Mouse (Mus musculus) brain, embryonic 18.5 days (tissue): ENCODE data around the gene Heg1.

Experiments
- DNase-seq: peaks from one replicate; pipeline ENCODE4 v3.0.0-alpha.2; 2012; ENCODE audit warnings: low read depth, low spot score

The Heg1 gene

DNA sequence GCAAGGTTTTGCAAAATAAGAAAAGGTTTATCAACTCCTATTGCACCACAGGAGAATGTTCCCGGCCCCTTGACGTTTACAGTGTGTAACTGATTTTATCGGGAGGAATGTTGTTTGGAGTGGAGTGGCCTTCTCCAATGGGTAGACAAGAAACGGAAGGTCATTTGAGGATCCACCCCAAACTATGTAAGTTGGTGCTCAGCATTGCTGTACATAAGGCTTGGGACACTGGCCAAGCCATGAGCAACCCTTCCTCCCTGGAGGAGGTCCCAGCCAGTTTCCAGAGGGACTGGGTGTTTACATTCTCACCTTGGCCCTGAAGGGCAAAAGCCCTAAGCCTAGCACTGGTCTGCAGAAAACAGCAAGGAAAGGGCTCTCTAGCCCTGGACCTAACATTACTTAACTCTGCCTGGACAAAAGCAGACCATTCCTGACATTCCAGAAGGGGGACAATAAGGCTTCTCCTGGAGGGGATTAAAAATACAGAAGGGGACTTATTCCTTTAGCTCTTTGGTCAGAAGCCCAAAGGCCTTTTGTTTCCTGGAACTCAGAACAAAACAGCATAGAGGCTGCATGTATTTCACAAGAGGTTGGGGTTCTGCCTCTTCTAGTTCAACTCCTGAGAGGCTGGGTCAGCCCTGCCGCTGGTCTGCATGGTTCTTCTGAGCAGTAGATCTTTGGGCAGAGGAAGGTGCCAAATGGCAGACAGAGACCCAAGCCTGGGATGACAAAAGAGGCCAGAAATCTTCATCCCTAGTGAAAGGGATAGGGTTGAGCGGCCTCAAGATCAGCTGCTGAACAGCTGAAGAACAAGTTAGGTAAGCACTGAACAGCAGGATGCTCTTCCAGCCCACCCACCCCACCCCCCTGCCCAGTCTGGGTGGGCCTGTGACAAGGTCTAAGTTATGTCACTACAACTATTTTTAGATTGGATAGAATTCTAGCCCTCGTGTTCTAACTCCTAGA lies 7.5 kb upstream of the Heg1 start:
- DNase-seq = no peak

GRCm38 (mm10) chr16:33677313-33677690 lies 6.9 kb upstream of the Heg1 start:
- DNase-seq = no peak

- no peak for DNase-seq
Observed at GRCm38 (mm10) chr16:33677901-33678300, 6.3 kb upstream of the Heg1 start.

GRCm38 (mm10) chr16:33680271-33680670 lies 3.9 kb upstream of the Heg1 start:
- DNase-seq = no peak

GRCm38 (mm10) chr16:33680816-33681215 lies 3.4 kb upstream of the Heg1 start:
- no peak for DNase-seq

DNA sequence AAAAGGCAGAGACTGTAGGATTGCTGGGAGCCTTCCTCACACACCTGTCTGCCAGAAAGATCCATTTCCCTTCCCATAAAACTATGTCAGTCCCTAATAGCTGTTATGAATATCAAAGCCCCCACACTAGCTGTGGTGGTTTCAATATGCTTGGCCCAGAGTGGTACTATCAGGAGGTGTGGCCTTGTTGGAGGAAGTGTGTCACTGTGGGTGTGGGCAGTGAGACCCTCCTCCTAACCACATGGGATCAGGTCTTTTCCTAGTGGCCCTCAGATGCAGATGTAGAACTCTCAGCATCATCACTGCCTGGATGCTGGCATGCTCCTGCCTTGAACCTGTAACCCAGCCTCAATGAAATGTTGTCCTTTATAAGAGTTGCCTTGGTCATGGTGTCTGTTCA lies 2.5 kb upstream of the Heg1 start:
- DNase-seq = no peak

GRCm38 (mm10) chr16:33682651-33683050 lies 1.5 kb upstream of the Heg1 start:
- no peak for DNase-seq

GRCm38 (mm10) chr16:33683206-33684161 lies 686 bp upstream of the Heg1 start:
- DNase-seq = no peak

- DNase-seq = no peak
Observed at GRCm38 (mm10) chr16:33684703-33685701, 832 bp downstream of the Heg1 start.

DNA sequence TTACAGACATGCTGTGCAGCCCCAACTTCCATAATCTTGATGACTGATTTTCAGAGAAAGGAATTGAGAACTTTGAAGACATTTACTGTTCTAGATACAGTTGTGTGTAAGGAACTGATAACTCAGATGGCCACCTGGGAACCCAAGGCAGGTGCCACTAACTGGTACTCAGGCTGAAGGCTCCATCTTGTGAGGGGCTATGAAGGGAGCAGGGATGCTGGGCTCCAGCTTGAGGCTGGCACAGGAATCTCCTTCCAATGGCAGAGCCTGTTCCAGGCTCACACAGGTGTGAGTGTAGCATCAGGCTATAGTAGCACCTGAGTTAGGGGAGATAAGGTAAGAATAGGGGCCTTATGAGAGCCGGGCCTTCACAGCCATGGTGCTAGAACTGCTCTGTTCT lies 1.9 kb downstream of the Heg1 start:
- no peak for DNase-seq

DNA sequence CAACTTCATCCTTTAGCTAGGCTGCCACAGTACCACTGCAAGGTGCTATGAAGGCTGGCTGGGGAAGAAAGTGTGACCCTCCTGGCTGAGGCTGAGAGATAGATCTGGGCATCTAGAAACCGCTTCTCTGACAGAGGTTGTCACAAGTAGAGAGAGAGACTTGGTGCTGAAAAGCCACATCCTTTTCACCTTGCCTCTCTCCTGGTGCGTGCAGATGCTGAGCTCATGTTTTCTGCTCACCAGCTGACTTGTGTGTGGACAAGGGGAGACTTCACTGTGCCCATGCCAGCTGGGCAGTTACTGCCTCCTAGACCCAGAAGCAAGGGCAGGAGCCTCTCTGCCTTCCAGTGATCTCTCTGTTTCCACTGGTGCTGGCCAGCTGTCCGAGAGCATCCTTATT lies 3.6 kb downstream of the Heg1 start:
- no peak for DNase-seq

GRCm38 (mm10) chr16:33690975-33691747 lies 7.0 kb downstream of the Heg1 start:
- no peak for DNase-seq

DNA sequence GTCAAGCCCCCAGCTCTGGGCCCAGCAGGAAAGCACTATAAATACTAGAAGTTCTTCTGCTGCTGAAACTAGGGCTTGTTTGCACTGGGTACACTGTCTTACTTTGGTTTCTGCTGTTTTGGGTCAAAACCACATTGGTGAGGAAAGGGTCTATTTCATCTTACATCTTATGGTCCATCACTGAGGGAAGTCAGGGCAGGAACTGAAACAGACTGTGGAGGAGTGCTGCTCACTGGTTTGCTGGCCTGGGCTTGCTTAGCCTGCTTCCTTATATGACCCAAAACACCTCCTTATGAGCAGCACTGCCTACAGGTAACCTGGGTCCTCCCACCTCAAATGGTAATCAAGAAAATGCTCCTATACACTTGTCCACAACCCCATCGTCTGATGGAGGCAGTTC lies 9.4 kb downstream of the Heg1 start:
- no peak for DNase-seq

DNA sequence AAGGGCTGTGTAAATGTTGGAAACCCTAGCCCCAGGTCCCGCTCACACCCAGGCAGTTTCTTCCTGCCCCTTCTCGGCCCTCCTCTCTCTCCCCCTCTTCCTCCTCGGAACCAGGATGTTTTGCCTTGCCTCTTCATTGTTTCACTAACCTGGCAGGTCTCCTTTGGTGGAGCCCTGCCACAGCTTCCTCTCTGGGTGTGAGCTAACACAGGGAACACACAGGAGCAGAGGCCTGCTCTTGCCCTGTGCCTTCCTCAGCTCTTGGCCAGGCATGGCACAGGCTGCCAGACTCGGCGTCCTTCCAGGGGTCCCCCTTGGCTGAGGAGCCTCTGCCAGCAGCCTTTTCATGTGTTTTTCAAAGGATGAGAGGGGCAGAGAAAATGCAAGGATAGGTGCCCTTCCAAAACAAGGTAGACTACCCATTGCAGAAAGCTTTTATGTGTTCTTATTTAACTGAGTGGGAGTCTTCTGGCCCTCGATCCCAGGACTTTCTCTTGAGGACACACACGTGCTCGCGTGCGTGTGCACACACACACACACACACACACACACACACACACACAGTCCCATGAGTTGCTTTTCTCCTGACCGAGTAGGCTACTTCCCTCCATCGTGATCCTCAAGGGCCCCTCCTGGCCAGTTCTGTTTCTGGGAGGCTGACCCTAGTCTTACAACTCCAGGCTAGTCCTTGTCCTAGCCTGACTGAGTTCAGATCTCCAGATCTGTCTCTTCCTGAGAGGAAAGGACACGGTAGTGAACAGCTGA lies 12.8 kb downstream of the Heg1 start:
- no peak for DNase-seq

GRCm38 (mm10) chr16:33697576-33698276 lies 13.6 kb downstream of the Heg1 start:
- no peak for DNase-seq

DNA sequence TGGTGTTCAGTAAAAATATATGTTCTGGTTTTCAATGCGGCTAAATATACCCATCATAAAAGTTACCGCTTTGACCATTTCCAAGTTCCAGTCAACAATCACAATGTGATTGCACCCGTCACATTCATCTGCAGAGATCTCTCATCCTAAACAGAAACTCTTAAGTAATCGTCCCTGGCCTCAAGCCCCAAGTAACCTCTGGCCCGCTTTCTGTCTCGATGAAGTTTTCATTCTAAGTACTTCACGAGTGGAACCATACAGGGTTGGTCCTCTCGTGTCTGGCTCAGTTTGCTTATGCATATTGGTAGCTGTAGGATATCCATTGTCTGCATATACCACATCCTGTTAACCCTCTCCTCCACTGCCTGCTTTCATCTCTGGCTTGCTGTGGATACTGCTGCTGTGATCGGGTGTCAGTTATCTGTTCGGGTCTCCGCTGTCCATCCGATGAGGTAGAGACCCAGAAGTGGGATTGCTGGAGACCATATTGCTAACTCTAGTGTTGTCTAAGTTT lies 14.2 kb downstream of the Heg1 start:
- DNase-seq = no peak

- no peak for DNase-seq
Observed at GRCm38 (mm10) chr16:33700584-33700983, 16.4 kb downstream of the Heg1 start.

- DNase-seq = no peak
Observed at GRCm38 (mm10) chr16:33701872-33702271, 17.7 kb downstream of the Heg1 start.

DNA sequence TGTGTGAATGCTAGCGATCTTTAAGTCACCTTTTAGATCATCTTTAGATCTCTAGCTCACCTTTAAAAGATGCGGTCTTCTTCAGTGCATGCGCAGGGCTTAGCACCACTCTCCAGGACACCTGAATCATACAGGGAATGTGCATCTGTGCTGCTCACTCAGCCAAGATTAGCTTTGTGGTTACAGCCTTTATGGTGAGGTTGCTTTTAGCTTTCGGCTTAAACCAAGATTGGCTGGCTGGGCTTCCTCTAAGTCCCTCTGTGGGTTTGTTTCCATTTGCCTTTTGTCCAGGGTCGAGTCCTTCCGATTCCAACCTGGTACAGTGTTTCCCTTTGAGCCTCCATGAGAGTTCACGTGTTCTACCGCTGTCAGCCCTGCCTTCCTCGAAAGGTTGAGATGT lies 20.1 kb downstream of the Heg1 start:
- no peak for DNase-seq
